7 mouse cellular contexts compared by ENCODE assay signal in the genomic region with DNA sequence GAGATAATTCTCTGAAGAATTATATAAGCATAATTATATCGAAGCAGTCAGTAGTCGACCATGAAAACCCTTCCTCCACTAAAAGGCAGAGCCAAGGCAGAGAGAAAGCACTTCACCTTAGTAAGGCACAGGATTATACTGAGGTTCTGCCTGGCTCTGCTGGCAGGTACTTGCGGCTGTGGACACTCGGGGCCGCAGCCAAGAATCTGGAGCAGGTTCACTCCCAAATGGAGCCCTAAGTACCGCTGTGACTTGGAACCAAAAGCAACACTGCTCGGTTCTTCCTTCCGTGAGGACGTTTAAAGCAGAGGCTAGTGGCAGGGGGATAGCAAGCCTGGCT. TPM values are rescaled to one million over a fixed set of nuclear protein-coding genes. Genes with fewer than 3 reads are reported as not detected.
A peak's percentile ranks its signal among the peaks of the same experiment; 100 is the strongest.
DNase-seq lines count a peak whose midpoint lies in the region; ATAC-seq lines count a peak whose summit lies in the region.

No protein-coding gene starts in this region.

- H3K27ac ChIP-seq in forebrain, embryonic 13.5 days: peak overlapping the region; percentile 57
- H3K27ac ChIP-seq in limb, embryonic 15.5 days: peak overlapping the region; percentile 96
- H3K27ac ChIP-seq in neural tube, embryonic 12.5 days: no peak overlapping the region

- H3K9ac ChIP-seq in forebrain, embryonic 13.5 days: peak overlapping the region; percentile 63
- peak overlapping the region; percentile 38 for H3K9ac ChIP-seq in limb, embryonic 15.5 days
- H3K9ac ChIP-seq in neural tube, embryonic 12.5 days: peak overlapping the region; percentile 45

- peak; percentile 47 to 50 for DNase-seq in lung, adult 18-20 months
- no peak for DNase-seq in lung, postnatal 10 days
- DNase-seq in layer of hippocampus, adult 9-10 months (ENCODE audit: low spot score): no peak
- DNase-seq in layer of hippocampus, adult 9-11 months: no peak

- peak overlapping the region; percentile 78 for H3K4me2 ChIP-seq in forebrain, embryonic 13.5 days
- peak overlapping the region; percentile 90 for H3K4me2 ChIP-seq in limb, embryonic 15.5 days
- peak overlapping the region; percentile 64 for H3K4me2 ChIP-seq in neural tube, embryonic 12.5 days (replicated peaks)

- H3K36me3 ChIP-seq in forebrain, embryonic 13.5 days (ENCODE audit: poor library complexity, severe bottlenecking): no peaks in the 10 kb centered on the region
- no peaks in the 10 kb centered on the region for H3K36me3 ChIP-seq in limb, embryonic 15.5 days
- no peaks in the 10 kb centered on the region for H3K36me3 ChIP-seq in neural tube, embryonic 12.5 days

- ATAC-seq in forebrain, embryonic 13.5 days: no peak
- ATAC-seq in limb, embryonic 15.5 days (ENCODE audit: insufficient number of reproducible peaks, low FRiP score, low TSS enrichment, low read depth): no peak
- ATAC-seq in neural tube, embryonic 12.5 days (ENCODE audit: low FRiP score, low read depth): no peak

- peaks cover 23% of the 10 kb centered on the region for H3K4me1 ChIP-seq in forebrain, embryonic 13.5 days
- peaks cover 18% of the 10 kb centered on the region for H3K4me1 ChIP-seq in limb, embryonic 15.5 days
- peaks cover 14% of the 10 kb centered on the region for H3K4me1 ChIP-seq in neural tube, embryonic 12.5 days

- H3K4me3 ChIP-seq in forebrain, embryonic 13.5 days: peak overlapping the region; percentile 87
- H3K4me3 ChIP-seq in limb, embryonic 15.5 days: peak overlapping the region; percentile 90
- peak overlapping the region; percentile 79 for H3K4me3 ChIP-seq in neural tube, embryonic 12.5 days

- H3K27me3 ChIP-seq in forebrain, embryonic 13.5 days: no peaks in the 10 kb centered on the region
- no peaks in the 10 kb centered on the region for H3K27me3 ChIP-seq in limb, embryonic 15.5 days
- H3K27me3 ChIP-seq in neural tube, embryonic 12.5 days (replicated peaks): no peaks in the 10 kb centered on the region

- no peaks in the 10 kb centered on the region for H3K9me3 ChIP-seq in forebrain, embryonic 13.5 days (replicated peaks)
- H3K9me3 ChIP-seq in limb, embryonic 15.5 days: no peaks in the 10 kb centered on the region
- H3K9me3 ChIP-seq in neural tube, embryonic 12.5 days: no peaks in the 10 kb centered on the region

- 6% methylated on average over 9 of the region's 9 CpGs for WGBS in forebrain, embryonic 13.5 days
- WGBS in limb, embryonic 15.5 days: 5% methylated on average over 9 of the region's 9 CpGs
- 9% methylated on average over 9 of the region's 9 CpGs for WGBS in neural tube, embryonic 12.5 days

RNA-seq across cellular contexts. Expression of a gene that starts 1.4 kb away (rescaled TPM):
- 13.7 and 14.8 TPM in 2 replicates for polyA plus RNA-seq in forebrain, embryonic 13.5 days (2015; fragmentation: Nextera tagmentation; extraction: Ambion mirVana)
- polyA plus RNA-seq in limb, embryonic 15.5 days (2015; fragmentation: Nextera tagmentation; extraction: Ambion mirVana): 11.6 and 13.7 TPM in 2 replicates
- 13.6 and 14.6 TPM in 2 replicates for polyA plus RNA-seq in neural tube, embryonic 12.5 days (2016; fragmentation: Nextera tagmentation; extraction: Ambion mirVana)

RNA-seq across cellular contexts. Expression of a gene that starts 3.0 kb away (rescaled TPM):
- not detected in 2 replicates for polyA plus RNA-seq in forebrain, embryonic 13.5 days (2015; fragmentation: Nextera tagmentation; extraction: Ambion mirVana)
- polyA plus RNA-seq in limb, embryonic 15.5 days (2015; fragmentation: Nextera tagmentation; extraction: Ambion mirVana): not detected in 2 replicates
- not detected in 2 replicates for polyA plus RNA-seq in neural tube, embryonic 12.5 days (2016; fragmentation: Nextera tagmentation; extraction: Ambion mirVana)

Comparison
In these comparisons a context has a peak if more than half of its experiments do, and no peak if none do; other contexts are left out.
1. DNase-seq: peak in lung, adult 18-20 months (2 of 2); none in lung, postnatal 10 days (single experiment), layer of hippocampus, adult 9-10 months (single experiment) and layer of hippocampus, adult 9-11 months (single experiment).
2. Peak in every context shown above with its lines, with median percentiles within 50 percentile points of each other: H3K4me2 ChIP-seq, H3K4me3 ChIP-seq and H3K9ac ChIP-seq.